Mouse (Mus musculus) adrenal gland (tissue): ENCODE results near the gene Hlcs.

Source experiments
- intact Hi-C: fragments of 180-260 bp; cut with DNase I; formaldehyde crosslinking; loops from one replicate; pipeline ENCODE4 v1.15.1; 2025

Gene Hlcs

DNA sequence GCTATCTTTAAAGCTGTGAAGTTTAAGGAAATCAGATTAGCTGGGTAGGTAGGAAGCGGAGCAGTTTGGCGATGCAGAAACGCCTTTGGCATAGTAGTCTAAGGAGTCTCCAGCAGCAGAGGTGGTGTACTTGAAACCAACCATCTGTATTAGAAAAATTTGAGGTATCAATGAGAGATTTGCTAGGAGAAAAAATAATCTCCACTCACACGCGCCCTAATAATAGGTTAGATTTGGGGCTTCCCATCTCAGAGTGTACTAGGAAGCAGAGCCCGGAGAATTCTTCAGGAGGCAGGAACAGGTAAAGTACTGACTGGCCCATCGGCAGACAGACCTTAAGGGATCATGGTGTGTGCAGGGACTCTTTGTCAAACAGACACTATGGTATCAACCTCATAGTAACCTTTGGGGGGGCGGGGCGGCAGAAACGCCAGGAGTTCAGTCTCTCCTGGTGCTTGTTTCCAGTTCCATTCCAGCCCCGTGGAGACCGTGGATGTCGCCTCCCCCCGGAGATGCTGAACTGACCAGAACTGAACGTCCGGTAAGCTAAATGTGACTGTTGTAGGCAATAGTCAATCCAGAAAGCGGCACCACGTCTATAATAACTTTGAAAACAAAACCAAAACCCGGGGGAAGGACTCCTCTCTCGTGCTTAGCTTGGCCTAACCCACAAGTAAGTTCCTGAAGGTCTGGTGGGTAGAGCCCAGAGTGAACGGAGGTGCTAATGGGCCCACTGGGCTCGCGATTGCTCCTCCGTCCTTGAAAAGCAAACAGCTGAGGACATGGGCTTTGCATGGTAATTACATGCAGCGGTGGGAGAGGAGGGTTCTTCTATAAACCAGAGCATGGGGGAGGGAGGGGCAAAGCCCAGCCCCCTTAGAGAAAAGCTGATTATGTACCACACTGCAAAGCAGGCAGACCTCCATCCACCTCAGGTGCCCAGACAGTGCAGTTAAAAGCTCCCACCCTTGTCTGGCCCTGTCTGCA is 15.8 kb upstream of the Hlcs start:
- intact Hi-C loops = no loop called here

DNA sequence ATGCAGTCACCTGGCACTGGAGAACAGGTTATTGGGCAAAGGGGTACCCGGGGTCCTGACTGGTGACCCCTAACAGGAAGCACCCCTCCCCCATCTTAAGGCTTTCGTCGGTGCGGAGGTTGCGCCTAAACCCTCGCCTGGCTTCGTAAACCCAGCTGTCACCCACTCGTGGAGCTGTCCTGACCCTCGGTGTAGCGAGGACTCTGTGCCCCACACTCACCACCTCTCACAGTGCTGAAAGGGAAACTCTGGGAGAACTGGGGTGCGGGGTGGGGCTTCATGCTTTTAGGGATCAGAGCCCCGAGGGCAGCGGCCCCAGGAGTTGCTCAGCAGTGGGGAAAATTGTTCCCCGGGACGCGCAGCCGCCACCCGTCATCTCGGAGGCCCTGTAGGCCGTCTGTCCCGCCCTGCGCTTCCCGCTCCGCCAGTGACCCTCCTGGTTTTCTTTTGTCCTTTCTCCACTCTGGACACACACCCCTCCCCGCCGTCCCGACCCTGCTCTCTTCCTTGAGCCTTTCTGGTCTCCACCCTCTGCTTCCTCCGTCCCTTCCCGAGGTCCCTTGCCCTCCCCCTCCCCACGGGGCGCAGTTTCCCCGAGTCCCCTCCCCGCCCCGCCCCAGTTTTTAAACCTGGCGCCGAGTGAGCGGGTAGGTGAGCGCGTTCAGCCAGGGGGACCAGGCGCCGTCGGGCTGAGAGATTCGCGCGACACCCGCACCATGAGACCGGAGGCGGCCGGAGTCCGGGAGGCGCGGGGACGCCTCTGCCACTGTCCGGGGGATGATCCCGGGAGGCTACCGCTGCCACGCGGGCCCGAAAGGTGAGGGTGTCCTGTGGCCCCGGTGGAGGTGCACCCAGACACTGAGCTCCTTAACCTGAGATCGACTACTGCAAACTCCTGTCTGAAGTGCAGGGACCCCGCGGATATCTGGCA is 14.7 kb upstream of the Hlcs start, which contains the start of gene Ripply3:
TSS of gene Ripply3 (plus strand) at position 640 of the 931 bp plus-strand sequence.
- intact Hi-C loops = no loop called here

DNA sequence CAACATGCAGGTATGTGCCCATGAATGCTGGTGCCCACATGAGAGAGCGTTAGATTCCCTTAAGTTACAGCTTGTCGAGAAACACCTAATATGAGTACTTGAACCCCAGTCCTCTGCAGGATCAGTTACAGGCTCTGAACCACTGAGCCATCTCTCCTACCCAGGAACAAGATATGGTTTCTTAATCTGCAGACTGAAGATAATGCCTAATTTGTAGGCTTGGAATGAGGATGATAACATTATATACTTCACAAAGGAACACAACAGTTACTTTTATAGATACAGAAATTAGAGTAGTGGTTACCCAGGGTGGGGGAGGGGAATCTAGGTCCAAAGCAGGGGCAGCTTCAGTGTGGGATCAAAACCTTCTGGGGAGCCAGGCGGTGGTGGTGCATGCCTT is 12.6 kb upstream of the Hlcs start:
- intact Hi-C loops = no loop called here

DNA sequence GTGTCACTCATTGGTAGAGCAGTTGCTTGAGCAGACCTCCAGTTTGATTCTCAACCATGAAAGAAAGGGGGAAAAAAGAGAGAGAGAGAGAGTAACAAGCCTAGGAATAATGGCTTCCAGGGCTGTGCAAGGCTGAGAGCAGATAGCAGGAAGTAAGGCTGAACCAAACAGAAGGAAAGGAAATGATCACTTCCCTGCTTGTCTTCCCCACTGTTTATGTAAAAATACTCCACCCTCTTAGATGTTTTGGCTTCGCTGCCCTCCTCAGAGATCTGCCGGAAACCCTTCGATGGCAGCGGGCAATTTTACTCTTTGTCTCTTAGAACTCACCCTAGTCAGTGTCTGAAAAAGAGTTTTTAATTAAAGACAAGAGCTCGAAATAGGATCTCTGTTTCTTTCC is 10.3 kb upstream of the Hlcs start:
- intact Hi-C loops = no loop called here

DNA sequence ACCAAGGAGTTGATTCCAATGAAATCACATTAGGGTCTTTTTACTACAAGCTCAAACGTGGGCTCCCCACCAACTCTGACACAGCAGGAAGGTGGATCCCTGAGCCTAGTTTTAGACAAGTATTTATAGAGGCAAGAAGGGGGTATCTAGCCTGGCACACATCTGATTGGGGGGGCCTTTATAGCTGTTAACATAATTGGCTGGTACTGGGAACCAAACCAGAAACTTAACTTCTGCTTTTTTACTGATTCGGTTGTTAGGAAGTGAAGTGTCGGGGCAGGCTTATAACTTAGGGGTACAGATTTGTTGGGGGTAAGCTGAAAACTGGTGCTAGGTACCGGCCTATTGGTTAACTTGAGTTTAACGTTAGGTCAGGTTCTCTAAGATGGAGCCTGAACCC is 6.9 kb upstream of the Hlcs start:
- intact Hi-C loops = no loop called here

DNA sequence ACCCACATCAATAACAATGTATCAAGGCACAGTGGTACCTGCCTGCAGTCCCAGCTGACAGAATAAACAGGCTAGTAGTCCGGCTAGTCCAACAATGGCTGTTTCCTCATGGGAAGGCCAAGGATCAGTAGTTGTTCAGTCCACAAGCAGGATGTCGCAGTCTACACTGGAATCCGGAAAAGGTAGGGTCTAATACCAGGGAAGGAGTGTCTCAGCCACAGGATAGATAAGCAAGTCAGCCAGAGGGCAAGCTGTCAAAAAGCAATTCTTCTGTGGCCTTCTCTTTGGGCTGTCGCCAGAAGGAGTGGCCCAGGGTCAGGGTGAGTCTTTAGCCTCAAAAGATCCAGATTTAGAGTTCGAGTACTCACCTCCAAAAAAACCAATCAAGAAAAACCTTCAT is 4.4 kb upstream of the Hlcs start:
- intact Hi-C loops = no loop called here

DNA sequence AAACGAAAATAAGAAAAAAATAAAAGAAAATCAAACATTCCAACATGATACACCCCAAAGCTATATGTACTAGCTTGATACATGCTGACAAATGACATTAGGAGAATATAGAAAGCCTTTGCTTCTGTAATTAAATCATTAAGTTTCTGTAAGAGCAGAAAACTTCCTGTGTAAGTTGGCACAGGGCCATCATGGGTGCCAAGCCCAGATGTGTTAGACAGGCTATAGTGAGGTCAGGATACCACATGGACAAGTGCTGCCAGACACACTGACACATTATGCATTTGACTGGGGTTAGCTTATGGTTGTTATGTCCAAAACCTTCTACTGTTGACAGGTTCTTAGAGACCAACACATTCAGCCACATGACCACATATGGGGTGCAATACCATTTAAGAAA is 1.8 kb upstream of the Hlcs start:
- intact Hi-C loops = no loop called here

DNA sequence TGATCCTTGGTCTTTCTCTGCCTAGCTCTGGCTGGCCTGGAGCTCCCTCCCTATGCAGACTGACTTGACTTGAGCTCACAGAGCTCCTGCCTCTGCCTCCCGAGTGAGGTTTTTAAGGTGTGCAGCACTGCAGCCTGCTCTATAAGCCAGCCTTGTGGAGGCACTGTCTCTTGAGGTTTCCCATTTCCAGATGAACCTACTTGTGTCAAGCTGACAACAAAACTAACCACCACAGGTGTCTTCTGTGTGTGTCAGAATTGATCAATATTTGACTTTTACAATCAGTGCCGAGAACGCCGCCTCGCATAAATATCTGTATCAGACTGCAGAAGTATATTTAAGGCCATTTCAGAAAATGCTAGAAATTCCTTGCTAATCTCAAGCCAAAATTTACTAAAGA is 1.3 kb upstream of the Hlcs start:
- intact Hi-C loops = loop anchor here (5.0 kb wide), 1 partner anchor 42 kb away; no protein-coding TSS in a partner anchor

DNA sequence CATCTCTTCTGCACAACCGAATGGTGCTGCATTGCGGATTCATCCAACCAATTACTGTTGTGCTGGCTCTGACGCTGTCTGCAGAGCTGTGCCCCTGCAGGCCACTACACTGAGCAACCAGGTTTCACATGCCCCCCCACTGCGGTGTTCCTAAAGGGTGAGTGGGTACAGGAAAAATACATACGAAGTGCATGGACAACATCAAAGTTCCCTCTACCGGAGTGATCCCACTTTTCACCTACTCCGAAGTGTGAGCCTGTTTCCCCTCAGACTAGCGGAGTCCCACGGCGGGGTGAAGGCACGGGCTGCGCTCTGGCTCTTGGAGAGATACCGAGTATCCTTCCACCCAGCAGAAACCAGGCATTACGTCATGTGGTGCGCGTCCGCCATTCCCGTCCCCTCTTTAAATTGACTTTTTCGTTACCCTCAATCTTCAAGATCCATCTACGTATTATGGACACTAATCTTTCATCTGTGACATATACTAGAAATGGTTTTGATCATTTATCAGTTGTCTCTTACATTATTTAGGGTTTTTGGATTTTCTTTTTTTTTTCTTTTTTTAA is 625 bp downstream of the Hlcs start:
- intact Hi-C loops = loop anchor here (5.0 kb wide), 1 partner anchor 40 kb away; no protein-coding TSS in a partner anchor

DNA sequence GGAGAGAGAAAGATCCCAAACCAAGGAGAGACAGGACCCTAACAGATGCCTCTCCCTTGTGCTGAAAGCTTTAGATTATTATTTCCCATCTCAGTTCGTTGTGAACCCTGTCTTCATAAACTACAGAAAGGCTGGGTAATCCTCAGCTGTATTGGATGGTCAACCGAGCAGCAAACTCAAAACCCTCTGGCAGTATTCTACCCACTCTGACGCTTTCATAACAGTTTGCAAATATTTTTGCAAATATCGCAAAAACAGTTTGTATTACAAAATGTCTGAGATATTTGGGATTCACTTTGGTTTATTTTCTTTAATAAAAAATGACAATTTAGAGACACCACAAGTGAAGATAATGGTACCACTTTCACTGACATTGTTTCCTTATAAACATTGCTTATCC is 1.4 kb downstream of the Hlcs start:
- intact Hi-C loops = loop anchor here (5.0 kb wide), 1 partner anchor 40 kb away; no protein-coding TSS in a partner anchor

DNA sequence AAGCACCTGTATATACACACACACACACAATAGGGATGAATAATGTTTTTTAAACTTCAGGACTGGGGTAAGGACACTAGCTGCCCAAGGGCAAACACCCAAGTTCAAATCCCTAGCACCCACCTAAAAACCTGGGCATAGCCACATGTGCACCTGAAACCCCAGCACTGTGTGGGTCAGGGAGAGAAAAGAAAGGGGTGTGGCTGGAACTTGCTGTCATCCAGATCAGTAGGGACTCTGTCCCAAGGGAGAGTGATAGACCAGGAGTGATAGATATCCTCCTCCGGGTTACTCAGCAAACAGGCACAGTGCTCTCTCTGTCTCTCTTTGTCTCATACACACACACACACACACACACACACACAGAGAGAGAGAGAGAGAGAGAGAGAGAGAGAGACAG is 2.0 kb downstream of the Hlcs start:
- intact Hi-C loops = loop anchor here (5.0 kb wide), 1 partner anchor 39 kb away; no protein-coding TSS in a partner anchor

DNA sequence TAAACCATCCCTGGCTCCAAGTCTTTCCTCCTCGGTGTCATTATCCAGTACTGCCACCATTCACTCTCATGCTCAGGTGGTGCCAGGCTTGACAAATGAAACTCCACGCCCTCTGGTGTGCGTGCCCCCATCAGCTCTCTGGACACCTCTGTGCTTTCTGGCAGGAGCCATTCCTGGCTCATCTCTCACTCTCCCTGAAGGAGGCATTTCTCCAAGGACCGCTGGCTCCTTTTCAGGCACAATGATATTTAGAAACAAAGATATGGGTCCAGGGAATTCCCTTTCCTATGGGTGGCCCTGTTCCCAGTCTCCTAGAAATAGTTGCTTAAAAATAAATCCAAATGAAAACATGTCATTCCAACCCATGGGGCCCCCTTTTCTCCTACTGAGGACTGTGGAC is 4.3 kb downstream of the Hlcs start:
- intact Hi-C loops = no loop called here

DNA sequence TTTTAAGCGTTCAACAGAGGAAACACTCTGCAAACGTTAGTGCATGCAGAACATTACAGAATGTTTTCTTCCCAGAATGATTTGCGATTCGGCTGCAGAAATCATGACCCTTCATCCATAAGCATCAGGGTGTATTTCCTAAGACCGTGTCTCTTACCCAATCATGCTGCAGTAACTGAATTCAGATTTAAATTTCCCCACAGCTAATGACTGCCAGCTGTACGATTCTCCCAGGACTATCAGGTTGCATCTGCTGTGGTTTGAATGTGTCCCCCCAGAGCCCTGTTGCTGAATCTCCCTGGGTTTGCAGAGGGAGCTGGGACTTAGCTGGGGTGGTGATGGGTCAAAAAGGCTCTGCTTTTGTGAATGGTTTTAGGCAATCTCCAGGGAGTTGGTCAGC is 5.4 kb downstream of the Hlcs start:
- intact Hi-C loops = no loop called here

DNA sequence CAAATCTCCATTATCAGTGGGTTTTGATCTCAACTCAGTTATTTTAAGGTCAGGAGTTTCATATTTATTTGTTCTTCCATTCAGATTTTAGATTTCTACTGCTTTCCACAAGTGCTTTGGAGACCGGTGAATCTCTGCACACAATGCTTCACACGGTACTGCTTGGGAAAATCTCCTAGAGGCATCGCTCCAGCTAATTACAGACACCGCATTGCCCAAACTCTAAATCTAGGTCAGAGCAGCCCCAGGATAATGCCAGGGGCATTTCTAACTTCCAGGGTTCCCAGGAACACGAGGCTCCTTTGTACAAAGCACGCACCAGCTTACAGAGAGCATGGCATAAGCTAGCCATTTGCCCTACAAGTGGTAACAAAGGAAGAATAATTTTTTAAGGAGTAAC is 5.8 kb downstream of the Hlcs start:
- intact Hi-C loops = no loop called here

DNA sequence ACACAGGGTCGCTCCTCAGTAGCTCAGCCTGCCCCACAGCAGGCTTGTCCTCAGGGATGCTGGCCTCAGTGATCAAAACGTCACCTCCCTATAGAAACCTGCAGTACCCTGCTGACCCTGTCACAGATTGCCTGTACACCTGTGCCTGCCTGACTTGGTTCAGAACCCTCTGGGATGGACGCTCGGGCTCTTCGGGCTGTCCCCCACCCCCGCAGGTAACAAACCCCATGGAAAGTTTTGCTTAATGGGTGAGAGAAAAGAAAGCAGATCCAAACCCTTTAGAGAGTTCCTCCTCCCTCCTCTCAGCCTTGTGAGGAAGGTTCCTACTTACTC is 10.2 kb downstream of the Hlcs start:
- intact Hi-C loops = no loop called here

DNA sequence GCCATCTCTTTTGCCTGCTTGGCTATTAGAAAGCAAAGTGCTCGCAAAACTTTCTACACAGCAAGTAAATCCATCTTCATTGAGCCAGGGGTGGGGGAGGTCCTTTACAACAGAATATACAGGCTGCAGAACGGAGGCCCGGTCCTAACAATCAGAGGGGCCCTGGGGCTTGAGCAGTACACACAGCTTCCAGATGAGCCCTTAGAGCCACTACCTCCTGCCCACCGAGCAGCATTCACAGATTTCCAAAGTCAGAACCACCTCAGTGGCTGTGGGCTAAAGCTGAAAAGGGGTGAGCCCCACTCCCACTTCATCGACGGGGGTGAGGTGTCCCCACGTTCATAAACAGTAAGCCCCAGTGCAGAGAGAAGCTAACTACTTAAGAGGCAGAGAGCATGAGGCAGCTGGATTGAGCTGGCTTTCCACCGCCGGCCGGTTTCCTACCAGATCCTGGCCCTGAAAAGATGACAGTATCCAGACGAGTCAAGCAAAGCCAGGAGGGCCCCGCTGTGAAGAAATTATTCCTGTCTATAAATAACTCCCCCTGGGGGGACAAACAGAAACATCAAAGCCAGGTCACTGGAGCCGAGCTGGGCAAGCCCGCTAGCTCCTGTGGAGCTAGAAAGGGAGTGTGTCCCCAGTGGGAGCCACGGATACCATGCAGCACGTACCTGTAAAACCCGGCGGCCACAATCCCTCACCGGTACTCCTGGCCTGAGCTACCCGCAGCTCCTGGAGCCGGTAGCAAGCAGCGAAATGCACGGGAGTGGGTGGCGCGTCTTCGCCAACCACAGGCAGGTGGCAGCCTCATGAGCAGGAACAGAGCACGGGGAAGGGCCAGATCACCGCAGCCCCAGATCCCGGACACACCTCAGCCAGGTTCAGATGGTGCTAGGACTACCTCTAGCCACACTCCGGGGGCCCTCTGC is 10.8 kb downstream of the Hlcs start:
- intact Hi-C loops = no loop called here

DNA sequence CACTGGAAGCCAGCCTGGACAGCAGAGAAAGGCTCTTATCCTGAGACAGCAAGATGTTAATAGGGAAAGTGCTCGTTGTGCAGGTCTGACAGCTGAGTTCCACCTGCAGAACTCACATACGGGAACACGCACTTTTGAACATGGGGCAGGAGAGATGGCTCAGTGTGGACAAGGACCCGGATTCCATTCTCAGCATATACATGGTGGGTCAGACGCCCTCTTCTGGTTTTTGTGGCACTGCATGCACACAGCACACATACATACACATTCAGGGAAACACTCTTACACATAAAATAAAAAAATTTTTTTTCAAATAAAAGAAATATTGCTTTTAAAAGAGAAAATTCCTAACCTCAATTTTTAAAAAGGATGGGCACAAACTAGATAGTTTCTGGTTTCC is 11.7 kb downstream of the Hlcs start:
- intact Hi-C loops = no loop called here

DNA sequence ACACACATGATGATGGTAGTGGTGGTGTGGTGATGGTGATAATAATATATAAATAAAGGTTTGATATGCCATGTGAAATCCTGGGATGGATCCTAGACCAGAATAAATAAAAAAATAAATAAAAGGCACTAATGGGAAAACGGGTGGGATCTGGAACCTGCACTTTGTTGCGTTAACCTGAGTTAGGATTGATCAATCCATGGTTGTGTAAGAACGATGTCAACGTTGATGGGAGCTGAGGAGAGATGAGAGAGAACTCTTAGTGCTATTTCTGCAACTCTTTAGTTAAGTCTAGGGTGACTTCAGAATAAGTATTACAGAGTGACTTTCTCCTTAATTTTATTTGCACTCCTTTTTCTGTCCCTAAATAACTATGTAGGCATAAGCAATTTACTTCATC is 12.2 kb downstream of the Hlcs start:
- intact Hi-C loops = no loop called here

DNA sequence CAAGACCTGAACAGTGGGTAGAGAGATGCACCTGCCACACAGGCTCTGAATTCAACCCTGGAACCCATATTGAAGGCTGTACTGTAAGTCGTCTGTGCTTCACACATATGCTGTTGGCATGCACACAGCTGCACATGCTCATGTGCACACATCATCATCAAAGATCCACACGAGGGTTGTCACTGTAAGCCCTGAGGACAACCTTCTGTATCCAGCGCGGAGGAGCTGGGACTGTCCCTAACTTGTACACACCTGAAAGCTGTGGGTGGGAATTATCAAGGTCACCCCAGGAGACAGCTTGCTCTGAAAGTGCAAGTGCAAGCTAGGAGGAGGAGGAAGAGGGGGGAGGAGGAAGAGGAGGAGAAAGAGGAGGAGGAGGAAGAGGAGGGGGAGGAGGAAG is 14.2 kb downstream of the Hlcs start:
- intact Hi-C loops = no loop called here

DNA sequence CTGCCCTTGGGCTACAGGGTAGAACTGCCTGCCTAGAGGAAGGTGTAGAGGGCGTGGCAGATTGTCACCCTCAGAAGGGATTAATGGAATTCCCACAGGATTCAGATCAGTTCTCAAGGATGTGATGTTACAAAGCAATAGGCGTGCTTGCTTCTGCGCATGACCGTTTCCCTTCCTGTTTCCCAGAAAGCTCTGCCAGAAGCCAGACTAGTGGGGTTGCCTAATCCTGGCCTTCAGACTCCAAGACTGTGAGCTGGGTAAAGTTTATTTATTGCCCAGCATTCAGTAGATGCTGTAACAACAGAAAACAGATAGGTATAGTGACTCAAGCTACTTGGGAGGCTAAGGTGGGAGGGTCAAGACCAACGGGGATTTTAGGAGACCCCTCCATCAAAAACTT is 15.3 kb downstream of the Hlcs start:
- intact Hi-C loops = no loop called here

DNA sequence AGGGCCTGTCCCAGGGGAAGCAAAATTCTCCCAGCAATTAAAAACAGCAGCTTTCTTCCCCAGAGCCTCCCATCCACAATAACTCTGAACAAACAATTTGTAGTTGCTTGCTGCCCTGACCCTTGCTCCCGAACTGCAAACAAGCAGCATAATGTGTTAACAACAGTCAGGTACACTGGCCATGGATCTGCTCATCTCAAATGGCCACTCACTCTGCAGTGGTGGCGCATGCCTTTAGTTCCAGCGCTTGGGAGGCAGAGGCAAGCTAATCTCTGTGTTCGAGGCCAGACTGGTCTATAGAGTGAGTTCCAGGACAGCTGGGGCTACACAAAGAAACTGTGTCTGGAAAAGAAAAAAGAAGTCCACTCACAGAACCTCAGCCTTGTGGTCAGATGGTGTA is 22.2 kb downstream of the Hlcs start:
- intact Hi-C loops = no loop called here
